Mouse (Mus musculus) hindbrain, embryonic 10.5 days (tissue): ENCODE data around the gene Tbrg1. TPM values are rescaled to one million over a fixed set of nuclear protein-coding genes. Genes with fewer than 3 reads are reported as not detected.

Source experiments
- DNase-seq: peaks from one replicate; pipeline ENCODE4 v3.0.0-alpha.2; 2017; ENCODE audit warnings: low spot score
- H3K27ac ChIP-seq: fragments of 300-500 bp; sonication (generic); 2 replicates; pipeline ENCODE4 v1.5.1; 2016; ENCODE audit warnings: mild to moderate bottlenecking, moderate library complexity
- H3K27me3 ChIP-seq: fragments of 300-500 bp; sonication (generic); 2 replicates; pipeline ENCODE4 v1.6.1; 2016; ENCODE audit warnings: mild to moderate bottlenecking; ENCODE audit not compliant: poor library complexity, insufficient read depth, severe bottlenecking
- H3K36me3 ChIP-seq: fragments of 300-500 bp; sonication (generic); 2 replicates; pipeline ENCODE4 v1.6.1; 2016; ENCODE audit warnings: mild to moderate bottlenecking, moderate library complexity
- H3K4me1 ChIP-seq: fragments of 300-500 bp; sonication (generic); replicated peaks from 2 replicates; pipeline ENCODE4 v1.6.1; 2016; ENCODE audit warnings: mild to moderate bottlenecking
- H3K4me3 ChIP-seq: fragments of 300-500 bp; sonication (generic); 2 replicates; pipeline ENCODE4 v1.5.1; 2016; ENCODE audit warnings: mild to moderate bottlenecking, moderate library complexity
- H3K9me3 ChIP-seq: fragments of 300-500 bp; sonication (generic); 2 replicates; pipeline ENCODE4 v1.6.1; 2016; ENCODE audit warnings: mild to moderate bottlenecking, moderate library complexity
- WGBS: fragments of 180-500 bp; shearing (Covaris S2); methylation state at CpG from one replicate; pipeline ENCODE4 v1.1.7; 2016; 5-methylcytosine and 5-hydroxymethylcytosine counted together
- polyA plus RNA-seq: library from polyadenylated mRNA; unstranded; fragments of >200 nt; fragmentation: Nextera tagmentation; extraction: Ambion mirVana; gene quantifications from 2 replicates; pipeline ENCODE4 v1.2.1, GENCODE M21; 2016

Tbrg1 gene
- polyA plus RNA-seq, 1 experiment from 2014 or later: 144 TPM

- Histone ChIP-seq H3K4me1 (no peaks in the 10 kb centered on the region), H3K4me3 (no peak overlapping the region), H3K36me3 (0 out of 2 replicates have a peak, but pooled peaks cover 4% of the 10 kb centered on the region), H3K9me3 (no peaks in the 10 kb centered on the region), H3K27ac (no peak overlapping the region), H3K27me3 (no peaks in the 10 kb centered on the region)
- WGBS: 89% methylated on average over 2 of the region's 2 CpGs
- DNase-seq: no peak
Measured at GRCm38 (mm10) chr9:37600538-37601205, 56.4 kb downstream of the Tbrg1 start.

Other genes starting within 250 kb of the Tbrg1 start
- gene Robo3, start 224.1 kb downstream of the Tbrg1 start, polyA plus RNA-seq: 29.1 and 148 TPM in 2 replicates
- gene Msantd2, start 168.0 kb downstream of the Tbrg1 start, polyA plus RNA-seq: 36.8 and 40.0 TPM in 2 replicates
- 31.9 and 34.1 TPM in 2 replicates for gene Esam, start 129.2 kb downstream of the Tbrg1 start, polyA plus RNA-seq
- 0.60 and 0.78 TPM in 2 replicates for gene Vsig2, start 118.1 kb downstream of the Tbrg1 start, polyA plus RNA-seq
- gene Nrgn, start 104.4 kb downstream of the Tbrg1 start, polyA plus RNA-seq: 1.2 and 2.6 TPM in 2 replicates
- 6.0 and 8.2 TPM in 2 replicates for gene Siae, start 101.6 kb downstream of the Tbrg1 start, polyA plus RNA-seq
- 12.1 and 22.2 TPM in 2 replicates for gene Spa17, start 43.6 kb downstream of the Tbrg1 start, polyA plus RNA-seq
- 0.07 and 0.17 TPM in 2 replicates for gene Panx3, start 11.9 kb upstream of the Tbrg1 start, polyA plus RNA-seq
- not detected in 2 replicates for gene Olfr160, start 58.9 kb upstream of the Tbrg1 start, polyA plus RNA-seq
- not detected in 2 replicates for gene Olfr874, start 87.8 kb upstream of the Tbrg1 start, polyA plus RNA-seq
- not detected in 2 replicates for gene Olfr875, start 114.5 kb upstream of the Tbrg1 start, polyA plus RNA-seq
- gene Olfr876, start 145.7 kb upstream of the Tbrg1 start, polyA plus RNA-seq: not detected in 2 replicates
- not detected in 2 replicates for gene Olfr877, start 197.0 kb upstream of the Tbrg1 start, polyA plus RNA-seq
- gene Olfr145, start 239.4 kb upstream of the Tbrg1 start, polyA plus RNA-seq: not detected in 2 replicates